Mouse (Mus musculus): ENCODE measurements around the gene Vps33b.

DNA sequence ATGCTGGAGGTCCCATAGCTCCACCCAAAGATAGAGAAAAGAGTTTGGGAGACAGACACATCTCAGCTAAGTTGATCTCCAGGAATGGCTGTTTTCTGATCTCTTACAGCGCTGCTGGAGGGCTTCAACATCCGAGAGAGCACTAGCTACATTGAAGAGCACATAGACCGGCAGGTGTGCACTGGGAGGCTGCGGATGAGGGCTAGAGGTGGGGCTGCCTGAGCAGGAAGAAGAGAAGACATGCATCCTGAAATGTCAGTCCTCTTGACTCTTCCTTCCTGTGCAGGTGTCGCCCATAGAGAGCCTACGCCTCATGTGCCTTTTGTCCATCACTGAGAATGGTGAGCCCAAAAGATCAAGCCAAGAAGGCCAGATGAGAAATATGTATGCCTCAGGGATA is 16.3 kb downstream of the Vps33b start:
- no peak for TF ChIP-seq POLR2A (IDR thresholded peaks at IDR 0.05; ENCODE audit: insufficient read depth, low read depth, low read length)
- TF ChIP-seq CTCF (IDR thresholded peaks at IDR 0.05; ENCODE audit: insufficient read depth, low read depth, low read length): no peak
